Mouse (Mus musculus) spleen, adult 2 months (tissue): ENCODE measurements around the gene Pla2g7. TPM values are rescaled to one million over a fixed set of nuclear protein-coding genes. Genes with fewer than 3 reads are reported as not detected.

Source experiments
- DNase-seq, 2 experiments: peaks; one replicate each; pipeline versions ENCODE4 v3.0.0 to v3.0.0-alpha.2; 2012 to 2021; ENCODE audit warnings: low spot score in 2 of 2, low read depth in 1 of 2
- H3K27ac ChIP-seq: fragments of 200-500 bp; 2 replicates; pipeline ENCODE4 v1.5.1; 2012; ENCODE audit warnings: low read length, inconsistent platforms; ENCODE audit not compliant: insufficient read depth
- H3K27me3 ChIP-seq: fragments of 200-500 bp; 2 replicates; pipeline ENCODE4 v1.6.1; 2012; ENCODE audit warnings: mild to moderate bottlenecking, moderate library complexity, low read length, inconsistent platforms; ENCODE audit not compliant: control insufficient read depth, insufficient read depth
- H3K36me3 ChIP-seq: fragments of 200-500 bp; 2 replicates; pipeline ENCODE4 v1.6.1; 2012; ENCODE audit warnings: mild to moderate bottlenecking, low read length, inconsistent platforms; ENCODE audit not compliant: control insufficient read depth, insufficient read depth
- H3K4me1 ChIP-seq: fragments of 200-500 bp; 2 replicates; pipeline ENCODE4 v1.6.1; 2011; ENCODE audit warnings: inconsistent platforms; ENCODE audit not compliant: control insufficient read depth, insufficient read depth, insufficient read length
- H3K4me3 ChIP-seq: fragments of 200-500 bp; 2 replicates; pipeline ENCODE4 v1.5.1; 2011; ENCODE audit warnings: mild to moderate bottlenecking, inconsistent platforms; ENCODE audit not compliant: insufficient read depth, insufficient read length; ENCODE audit errors: extremely low read depth
- CTCF ChIP-seq: fragments of 200-500 bp; IDR thresholded peaks from 2 replicates; pipeline ENCODE4 v1.5.1; 2011; ENCODE audit warnings: mild to moderate bottlenecking, inconsistent platforms; ENCODE audit not compliant: insufficient read depth, insufficient read length, insufficient replicate concordance; ENCODE audit errors: extremely low read depth
- POLR2A ChIP-seq: fragments of 200-500 bp; IDR thresholded peaks from 2 replicates; pipeline ENCODE4 v1.6.1; 2011; ENCODE audit warnings: low read depth, low read length, inconsistent platforms
- WGBS: fragments of 180-500 bp; shearing (Covaris S2); methylation state at CpG from one replicate; pipeline ENCODE4 v1.1.7; 2018; 5-methylcytosine and 5-hydroxymethylcytosine counted together
- polyA plus RNA-seq: library from polyadenylated mRNA; depleted of rRNA; stranded (reverse); fragments of >200 nt; gene quantifications from 2 replicates; pipeline ENCODE4 v1.2.3, GENCODE M21; 2012

The Pla2g7 gene
- polyA plus RNA-seq, 1 experiment: 15.1 TPM

GRCm38 (mm10) chr17:43629496-43630426 is 61.9 kb downstream of the Pla2g7 start, which contains the start of gene Tdrd6:
Gene Tdrd6 (minus strand): TSS chr17:43630299.
- TF ChIP-seq CTCF (no peak), POLR2A (no peak)
- Histone ChIP-seq H3K4me3 (no peak within 1 kb of the TSS), H3K27ac (no peak within 1 kb of the TSS), H3K4me1 (peaks cover 4% of the 10 kb centered on the region; the same call in 1 of the 2 replicates), H3K36me3 (no peaks in the 10 kb centered on the region), H3K27me3 (peaks cover 9% of the 10 kb centered on the region)
- DNase-seq: no peak
- 8% methylated on average over 83 of the region's 83 CpGs for WGBS

GRCm38 (mm10) chr17:43630427-43630760 is 62.5 kb downstream of the Pla2g7 start:
- Histone ChIP-seq H3K27me3 (peaks cover 9% of the 10 kb centered on the region), H3K4me1 (peaks cover 4% of the 10 kb centered on the region; the same call in 1 of the 2 replicates), H3K4me3 (no peak overlapping the region), H3K36me3 (no peaks in the 10 kb centered on the region), H3K27ac (no peak overlapping the region)
- DNase-seq: no peak
- TF ChIP-seq CTCF: no peak
- no peak for TF ChIP-seq POLR2A
- WGBS: 75% methylated on average over 13 of the region's 13 CpGs

- DNase-seq: no peak
These were observed 69.2 kb downstream of the Pla2g7 start for GRCm38 (mm10) chr17:43637146-43637545.

GRCm38 (mm10) chr17:43640825-43641224 is 72.9 kb downstream of the Pla2g7 start:
- Histone ChIP-seq H3K27ac (no peak overlapping the region), H3K36me3 (no peaks in the 10 kb centered on the region), H3K27me3 (no peaks in the 10 kb centered on the region), H3K4me1 (no peaks in the 10 kb centered on the region), H3K4me3 (no peak overlapping the region)
- no peak for DNase-seq
- 75% methylated on average over 1 of the region's 1 CpGs for WGBS
- TF ChIP-seq CTCF (no peak), POLR2A (no peak)

More at GRCm38 (mm10) chr17:43637146-43637545, 69.2 kb downstream of the Pla2g7 start:
- TF ChIP-seq CTCF: no peak
- no peak overlapping the region for H3K27ac ChIP-seq
- 91% methylated on average over 4 of the region's 4 CpGs for WGBS
- H3K36me3 ChIP-seq: no peaks in the 10 kb centered on the region
- H3K4me3 ChIP-seq: no peak overlapping the region
- H3K4me1 ChIP-seq: no peaks in the 10 kb centered on the region
- no peaks in the 10 kb centered on the region for H3K27me3 ChIP-seq

GRCm38 (mm10) chr17:43643191-43643590 is 75.3 kb downstream of the Pla2g7 start:
- 92% methylated on average over 7 of the region's 7 CpGs for WGBS
- DNase-seq: no peak

GRCm38 (mm10) chr17:43644375-43644774 is 76.5 kb downstream of the Pla2g7 start:
- Histone ChIP-seq H3K4me3 (no peak overlapping the region), H3K36me3 (no peaks in the 10 kb centered on the region), H3K4me1 (no peaks in the 10 kb centered on the region), H3K27me3 (no peaks in the 10 kb centered on the region), H3K27ac (no peak overlapping the region)
- 60% methylated on average over 7 of the region's 7 CpGs for WGBS
- no peak for TF ChIP-seq POLR2A
- no peak for DNase-seq

More at GRCm38 (mm10) chr17:43643191-43643590, 75.3 kb downstream of the Pla2g7 start:
- TF ChIP-seq CTCF: no peak
- no peak for TF ChIP-seq POLR2A
- H3K27me3 ChIP-seq: no peaks in the 10 kb centered on the region
- H3K4me1 ChIP-seq: no peaks in the 10 kb centered on the region
- no peak overlapping the region for H3K27ac ChIP-seq
- no peaks in the 10 kb centered on the region for H3K36me3 ChIP-seq
- H3K4me3 ChIP-seq: no peak overlapping the region

- H3K4me3 ChIP-seq: no peak overlapping the region
- no peaks in the 10 kb centered on the region for H3K27me3 ChIP-seq
- no peak overlapping the region for H3K27ac ChIP-seq
- TF ChIP-seq POLR2A (no peak), CTCF (no peak)
- H3K4me1 ChIP-seq: no peaks in the 10 kb centered on the region
- 41% methylated on average over 3 of the region's 3 CpGs for WGBS
- no peaks in the 10 kb centered on the region for H3K36me3 ChIP-seq
- DNase-seq: peak in 1 of 2 experiments; percentile 4
These were observed 77.2 kb downstream of the Pla2g7 start for GRCm38 (mm10) chr17:43645136-43645535.
